Mouse (Mus musculus) heart, postnatal 36 days (tissue): ENCODE data around the gene Helq. TPM values are rescaled to one million over a fixed set of nuclear protein-coding genes. Genes with fewer than 3 reads are reported as not detected.

ENCODE experiments used
- total RNA-seq, 2 experiments: library from RNA; stranded (reverse); gene quantifications; 2 replicates each; pipeline ENCODE4 v1.2.3; 2021

Helq gene
- total RNA-seq, 2 experiments from 2014 or later, result 2.1 to 3.6 TPM

Other genes with a start within 250 kb of the Helq start
- 1 to 10 TPM in 1 of 2 experiments, under 1 TPM in 1; 0.79 to 1.1 TPM for gene Plac8, start 226.4 kb downstream of the Helq start, total RNA-seq
- 10 to 100 TPM; 97.4 to 98.2 TPM for gene Coq2, start 123.5 kb downstream of the Helq start, total RNA-seq
- 1 to 10 TPM in 1 of 2 experiments, under 1 TPM in 1; 0.97 to 1.3 TPM for gene Hpse, start 78.9 kb downstream of the Helq start, total RNA-seq
- gene Mrps18c, start within 50 bp of the Helq start, total RNA-seq, result 10 to 100 TPM; 81.3 to 84.8 TPM
- 10 to 100 TPM; 11.0 to 13.2 TPM for gene Abraxas1, start 22.4 kb upstream of the Helq start, total RNA-seq
- 10 to 100 TPM; 21.6 to 27.8 TPM for gene Gpat3, start 47.1 kb upstream of the Helq start, total RNA-seq